Mouse (Mus musculus) stomach, embryonic 16.5 days (tissue): ENCODE measurements around the gene Prss22. TPM values are rescaled to one million over a fixed set of nuclear protein-coding genes. Genes with fewer than 3 reads are reported as not detected.

Experiments
- microRNA-seq: library from miRNA; unstranded; fragments of <30 nt; microRNA quantifications from one replicate; pipeline ENCODE4, GENCODE M21; 2016
- polyA plus RNA-seq: library from polyadenylated mRNA; unstranded; fragments of >200 nt; fragmentation: Nextera tagmentation; extraction: Ambion mirVana; gene quantifications from 2 replicates; pipeline ENCODE4 v1.2.1, GENCODE M21; 2015

The Prss22 gene
- polyA plus RNA-seq, 1 experiment from 2014 or later: 4.2 TPM

Small RNA genes within 50 kb of the gene (microRNA-seq; reads per million reads assigned to microRNA genes)
- gene Gm27700: not detected

Other genes starting within 250 kb of the Prss22 start
- 43.3 and 47.0 TPM in 2 replicates for gene Flywch1, start 226.5 kb downstream of the Prss22 start, polyA plus RNA-seq
- 19.4 and 19.8 TPM in 2 replicates for gene Flywch2, start 212.0 kb downstream of the Prss22 start, polyA plus RNA-seq
- gene Srrm2, start 207.6 kb downstream of the Prss22 start, polyA plus RNA-seq: 334 and 350 TPM in 2 replicates
- 906 and 920 TPM in 2 replicates for gene Elob, start 169.0 kb downstream of the Prss22 start, polyA plus RNA-seq
- gene Prss33, start 162.0 kb downstream of the Prss22 start, polyA plus RNA-seq: 0.21 TPM in 1 of 2 replicates, not detected in the other
- gene Prss32, start 154.2 kb downstream of the Prss22 start, polyA plus RNA-seq: 7.8 and 10.4 TPM in 2 replicates
- 2.6 and 3.3 TPM in 2 replicates for gene Prss41, start 153.9 kb downstream of the Prss22 start, polyA plus RNA-seq
- gene Prss21, start 130.0 kb downstream of the Prss22 start, polyA plus RNA-seq: not detected in 2 replicates
- gene Dcpp1, start 117.2 kb downstream of the Prss22 start, polyA plus RNA-seq: not detected in 2 replicates
- not detected in 2 replicates for gene Dcpp2, start 117.2 kb downstream of the Prss22 start, polyA plus RNA-seq
- not detected in 2 replicates for gene Dcpp3, start 80.6 kb downstream of the Prss22 start, polyA plus RNA-seq
- not detected in 2 replicates for gene Sbp, start 56.4 kb downstream of the Prss22 start, polyA plus RNA-seq
- not detected in 2 replicates for gene Sbpl, start 42.8 kb downstream of the Prss22 start, polyA plus RNA-seq
- gene Prss30, start 17.5 kb downstream of the Prss22 start, polyA plus RNA-seq: 0.18 and 0.21 TPM in 2 replicates
- 19.0 and 30.0 TPM in 2 replicates for gene Prss27, start 40.0 kb upstream of the Prss22 start, polyA plus RNA-seq
- 54.8 and 56.2 TPM in 2 replicates for gene Kctd5, start 75.4 kb upstream of the Prss22 start, polyA plus RNA-seq
- 36.6 and 38.6 TPM in 2 replicates for gene Pdpk1, start 152.8 kb upstream of the Prss22 start, polyA plus RNA-seq
- gene Amdhd2, start 165.7 kb upstream of the Prss22 start, polyA plus RNA-seq: 26.1 and 27.0 TPM in 2 replicates
- gene Atp6v0c, start 171.6 kb upstream of the Prss22 start, polyA plus RNA-seq: 504 and 564 TPM in 2 replicates
- 3.6 and 5.4 TPM in 2 replicates for gene Tbc1d24, start 207.5 kb upstream of the Prss22 start, polyA plus RNA-seq
- gene Ntn3, start 211.4 kb upstream of the Prss22 start, polyA plus RNA-seq: 4.0 and 5.4 TPM in 2 replicates
- gene Tedc2, start 222.8 kb upstream of the Prss22 start, polyA plus RNA-seq: 7.6 and 9.7 TPM in 2 replicates